Mouse (Mus musculus) heart, embryonic 11.5 days (tissue): ENCODE data around the gene Twsg1. TPM values are rescaled to one million over a fixed set of nuclear protein-coding genes. Genes with fewer than 3 reads are reported as not detected.

Source experiments
- ATAC-seq: fragments of 200-750 bp; cut with Nextera tagmentation; replicated peaks from 2 replicates; pipeline ENCODE4 v1.8.0; 2017; ENCODE audit warnings: moderate library complexity; ENCODE audit not compliant: insufficient number of reproducible peaks, low FRiP score, low TSS enrichment
- H3K27ac ChIP-seq: fragments of 300-500 bp; sonication (generic); 2 replicates; pipeline ENCODE4 v1.5.1; 2014; ENCODE audit warnings: mild to moderate bottlenecking, low read depth, low read length
- H3K27me3 ChIP-seq: fragments of 300-500 bp; sonication (generic); 2 replicates; pipeline ENCODE4 v1.6.1; 2014; ENCODE audit warnings: mild to moderate bottlenecking, low read length, mixed read lengths; ENCODE audit not compliant: control insufficient read depth, insufficient read depth
- H3K36me3 ChIP-seq: fragments of 300-500 bp; sonication (generic); 2 replicates; pipeline ENCODE4 v1.6.1; 2014; ENCODE audit warnings: mild to moderate bottlenecking, low read length, moderate library complexity, mixed read lengths; ENCODE audit not compliant: control insufficient read depth, insufficient read depth
- H3K4me1 ChIP-seq: fragments of 300-500 bp; sonication (generic); 2 replicates; pipeline ENCODE4 v1.6.1; 2014; ENCODE audit warnings: low read length; ENCODE audit not compliant: control insufficient read depth, insufficient read depth
- H3K4me2 ChIP-seq: fragments of 300-500 bp; sonication (generic); 2 replicates; pipeline ENCODE4 v1.6.1; 2014; ENCODE audit warnings: mild to moderate bottlenecking, moderate library complexity
- H3K4me3 ChIP-seq: fragments of 300-500 bp; sonication (generic); 2 replicates; pipeline ENCODE4 v1.5.1; 2014; ENCODE audit warnings: low read depth, low read length
- H3K9ac ChIP-seq: fragments of 300-500 bp; sonication (generic); 2 replicates; pipeline ENCODE4 v1.6.1; 2014; ENCODE audit warnings: mild to moderate bottlenecking, low read depth, low read length, moderate library complexity
- H3K9me3 ChIP-seq: fragments of 300-500 bp; sonication (generic); replicated peaks from 2 replicates; pipeline ENCODE4 v1.6.1; 2016; ENCODE audit warnings: low read length; ENCODE audit not compliant: control insufficient read depth
- WGBS: fragments of 180-500 bp; shearing (Covaris S2); extraction: QIAGEN DNeasy Blood & Tissue Kit; methylation state at CpG from one replicate; pipeline ENCODE4 v1.1.7; 2014; ENCODE audit not compliant: insufficient replicate concordance; 5-methylcytosine and 5-hydroxymethylcytosine counted together
- polyA plus RNA-seq: library from polyadenylated mRNA; unstranded; fragments of >200 nt; fragmentation: Nextera tagmentation; extraction: Ambion mirVana; gene quantifications from 2 replicates; pipeline ENCODE4 v1.2.1, GENCODE M21; 2014

Twsg1 gene
- polyA plus RNA-seq, 1 experiment from 2014 or later: 86.8 TPM

DNA sequence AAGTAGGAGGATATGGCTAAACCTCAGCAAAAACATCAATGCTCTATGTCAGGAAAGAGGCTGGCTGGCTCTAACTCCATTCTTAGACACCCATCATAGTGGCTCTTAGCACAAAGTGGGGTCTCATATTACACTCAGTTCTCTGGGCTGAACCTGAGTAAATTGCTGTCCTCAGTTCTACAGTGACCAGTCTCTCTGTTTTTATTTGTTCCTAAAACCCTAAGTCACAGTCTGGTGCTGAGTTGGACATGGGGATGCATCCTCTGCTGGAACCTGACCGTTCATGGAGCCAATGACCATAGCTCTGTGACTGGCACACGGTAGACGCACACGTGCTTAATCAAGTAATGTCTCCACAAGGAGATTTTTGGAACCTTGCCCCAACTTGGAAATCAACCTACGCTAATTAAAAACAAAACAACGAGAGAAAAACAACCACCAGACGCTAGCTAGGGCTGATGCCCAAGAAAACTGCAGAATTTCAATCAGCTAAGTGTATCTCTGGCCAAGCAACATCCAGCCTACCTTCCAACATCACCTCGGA lies 6.8 kb upstream of the Twsg1 start:
- H3K27me3 ChIP-seq: no peaks in the 10 kb centered on the region
- no peak overlapping the region for H3K9ac ChIP-seq
- no peak overlapping the region for H3K4me2 ChIP-seq
- 87% methylated on average over 8 of the region's 8 CpGs for WGBS
- ATAC-seq: no peak
- H3K4me3 ChIP-seq: no peak overlapping the region
- H3K36me3 ChIP-seq: no peaks in the 10 kb centered on the region
- no peaks in the 10 kb centered on the region for H3K4me1 ChIP-seq
- H3K9me3 ChIP-seq: no peaks in the 10 kb centered on the region
- no peak overlapping the region for H3K27ac ChIP-seq

DNA sequence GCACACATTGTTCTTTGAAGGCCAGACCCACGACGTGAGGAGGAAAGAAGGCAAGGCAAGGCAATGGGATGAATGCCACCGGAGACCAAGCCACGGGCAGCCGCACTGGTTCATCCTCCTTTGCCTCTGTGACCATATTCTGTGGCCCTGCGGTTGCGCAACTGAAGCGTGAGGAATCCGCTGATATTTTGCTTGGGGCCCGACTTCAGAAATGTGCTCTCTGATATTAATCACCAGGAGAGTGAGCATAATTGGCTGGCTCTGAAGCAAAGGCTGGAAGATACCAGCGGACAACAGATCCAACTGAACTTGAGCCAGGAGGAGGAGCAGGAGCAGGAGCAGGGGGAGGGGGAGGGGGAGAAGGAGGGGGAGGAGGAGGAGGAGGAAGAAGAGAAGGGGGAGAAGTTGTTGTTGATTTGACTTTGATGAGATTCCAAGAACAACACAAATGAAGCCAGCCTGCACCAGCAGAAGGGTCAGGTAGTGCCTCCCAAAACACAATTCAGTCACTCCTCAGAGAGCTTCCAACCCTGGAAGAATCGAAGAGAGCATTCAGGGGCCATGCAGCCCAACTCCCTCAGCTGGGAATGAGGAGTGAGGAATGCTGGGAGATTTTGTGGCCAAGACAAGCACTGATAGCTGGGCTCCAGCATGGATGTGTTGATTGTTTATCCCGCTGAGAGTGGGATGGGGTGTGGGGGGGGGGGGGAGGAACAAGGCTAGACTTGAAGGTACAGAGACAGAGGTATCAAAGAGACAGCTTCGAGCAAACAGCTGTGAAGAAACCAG lies 6.2 kb upstream of the Twsg1 start:
- Histone ChIP-seq H3K27me3 (no peaks in the 10 kb centered on the region), H3K4me3 (no peak overlapping the region), H3K9me3 (no peaks in the 10 kb centered on the region), H3K4me2 (no peak overlapping the region), H3K36me3 (no peaks in the 10 kb centered on the region), H3K27ac (no peak overlapping the region), H3K9ac (no peak overlapping the region), H3K4me1 (no peaks in the 10 kb centered on the region)
- WGBS: 69% methylated on average over 14 of the region's 14 CpGs
- ATAC-seq: no peak; the same call in 1 of the 2 replicates

DNA sequence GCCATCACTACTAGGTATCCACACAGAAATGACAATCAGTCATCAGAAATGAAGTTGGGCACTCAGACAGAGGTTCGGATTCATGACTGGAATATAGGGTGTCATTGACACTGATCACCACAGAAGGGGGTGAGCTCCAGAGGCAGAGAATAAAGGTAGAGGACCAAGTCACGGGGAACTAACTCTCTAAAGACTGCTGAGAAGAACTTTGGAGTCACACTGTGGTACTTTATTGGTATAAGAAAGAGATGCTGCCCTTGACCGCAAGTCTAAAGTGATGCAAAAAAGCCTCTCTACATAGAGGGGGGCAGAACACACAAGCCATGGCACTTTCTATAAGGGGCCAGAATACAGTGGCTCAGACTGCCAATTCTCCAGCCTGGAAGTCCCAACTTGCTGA lies 5.1 kb upstream of the Twsg1 start:
- Histone ChIP-seq H3K27me3 (no peaks in the 10 kb centered on the region), H3K4me2 (no peak overlapping the region), H3K9ac (no peak overlapping the region), H3K9me3 (no peaks in the 10 kb centered on the region), H3K36me3 (no peaks in the 10 kb centered on the region), H3K27ac (no peak overlapping the region), H3K4me1 (peaks cover 2% of the 10 kb centered on the region; the same call in 1 of the 2 replicates), H3K4me3 (no peak overlapping the region)
- 89% methylated on average over 3 of the region's 3 CpGs for WGBS
- no peak for ATAC-seq

DNA sequence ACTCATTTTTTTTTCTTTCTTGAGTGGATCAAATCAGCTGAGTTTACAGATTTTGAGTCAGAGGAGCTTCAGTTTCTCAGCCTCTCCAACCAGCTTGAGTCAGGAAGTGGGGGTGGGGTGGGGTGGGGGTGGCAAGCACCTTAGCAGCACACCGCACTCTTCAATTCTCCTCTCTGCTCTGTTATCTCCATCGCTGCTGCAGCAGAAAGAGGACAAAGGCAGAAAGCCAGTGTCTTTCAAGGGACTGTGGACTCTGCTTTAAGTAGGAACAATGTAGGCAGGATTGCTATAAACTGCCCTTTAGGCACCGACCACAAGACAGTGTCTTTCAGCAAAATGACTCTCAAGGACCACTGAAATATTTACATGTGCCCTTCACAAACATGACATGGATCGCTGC lies 2.9 kb upstream of the Twsg1 start:
- Histone ChIP-seq H3K27me3 (no peaks in the 10 kb centered on the region), H3K4me2 (no peak overlapping the region), H3K27ac (no peak overlapping the region), H3K36me3 (no peaks in the 10 kb centered on the region), H3K9me3 (no peaks in the 10 kb centered on the region), H3K9ac (no peak overlapping the region), H3K4me3 (no peak overlapping the region), H3K4me1 (peaks cover 10% of the 10 kb centered on the region)
- WGBS: 50% methylated on average over 4 of the region's 4 CpGs
- no peak for ATAC-seq

DNA sequence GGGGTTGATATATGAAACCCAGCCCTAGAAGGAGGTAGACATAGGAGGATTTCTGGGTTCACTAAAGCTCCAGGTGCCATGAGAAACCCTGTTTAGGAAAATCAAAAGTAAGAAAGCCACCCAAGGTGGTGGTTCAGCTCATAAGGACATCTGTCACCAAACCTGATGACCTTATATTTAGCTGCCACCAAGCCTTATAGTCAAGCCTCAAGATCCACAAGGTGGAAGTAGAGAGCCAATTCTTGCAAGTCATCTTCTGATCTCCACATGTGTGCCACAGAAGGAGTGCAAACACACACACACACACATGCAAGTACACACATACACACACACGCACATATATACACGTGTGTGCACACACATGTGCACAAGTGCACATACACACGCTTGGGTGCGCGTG lies 1.1 kb upstream of the Twsg1 start:
- no peak overlapping the region for H3K4me3 ChIP-seq
- no peak for ATAC-seq

DNA sequence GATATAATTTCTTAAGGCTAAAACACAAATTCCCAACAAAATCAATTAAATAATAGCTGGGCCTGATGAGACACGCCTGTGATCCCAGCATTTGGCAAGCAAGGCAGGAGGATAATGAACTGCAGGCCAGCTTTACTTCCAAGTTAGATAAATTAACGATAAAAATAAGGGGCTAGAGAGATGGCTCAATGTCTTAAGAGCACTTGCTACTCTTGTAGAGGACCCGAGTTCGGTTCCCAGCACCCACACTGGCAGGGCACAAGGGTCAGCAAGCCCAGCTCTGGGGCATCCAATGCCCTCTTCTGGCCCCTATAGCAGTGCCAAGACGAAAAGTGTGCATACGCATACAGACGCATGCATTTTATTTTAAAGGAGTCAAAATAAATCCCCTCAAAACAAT lies 843 bp downstream of the Twsg1 start:
- peak overlapping the region; percentile 94 for H3K4me3 ChIP-seq
- H3K9ac ChIP-seq: peak overlapping the region; percentile 96
- H3K36me3 ChIP-seq: peaks cover 7% of the 10 kb centered on the region
- peaks cover 15% of the 10 kb centered on the region for H3K4me1 ChIP-seq
- H3K27ac ChIP-seq: peak overlapping the region; percentile 91
- 34% methylated on average over 7 of the region's 7 CpGs for WGBS
- 0 out of 2 replicates have a peak, but pooled peaks have one; percentile 8 for ATAC-seq
- H3K9me3 ChIP-seq: no peaks in the 10 kb centered on the region
- peak overlapping the region; percentile 69 for H3K4me2 ChIP-seq
- no peaks in the 10 kb centered on the region for H3K27me3 ChIP-seq

More for the DNA sequence above, 1.1 kb upstream of the Twsg1 start:
- Histone ChIP-seq H3K4me1 (peaks cover 15% of the 10 kb centered on the region), H3K27ac (no peak overlapping the region), H3K36me3 (no peaks in the 10 kb centered on the region), H3K27me3 (no peaks in the 10 kb centered on the region), H3K9ac (no peak overlapping the region), H3K9me3 (no peaks in the 10 kb centered on the region), H3K4me2 (no peak overlapping the region)
- WGBS: 82% methylated on average over 5 of the region's 5 CpGs

DNA sequence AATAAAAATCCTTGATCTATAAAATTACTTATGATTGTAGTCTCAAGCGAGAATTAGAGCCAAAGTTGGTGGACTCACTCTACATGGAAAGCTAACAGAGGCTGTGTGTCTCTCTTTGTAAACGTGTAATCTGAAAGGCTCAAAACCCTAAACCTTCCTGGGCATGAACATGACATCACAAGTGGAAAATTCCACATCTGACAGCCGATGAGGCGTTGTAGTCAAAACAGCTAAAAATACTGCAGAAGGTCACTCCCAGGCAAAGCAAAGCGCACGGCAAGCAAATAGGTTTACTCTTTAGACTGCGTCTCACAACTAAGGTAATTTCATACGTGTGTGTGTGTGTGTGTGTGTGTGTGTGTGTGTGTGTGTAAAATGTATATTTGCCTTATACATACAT lies 3.7 kb downstream of the Twsg1 start:
- Histone ChIP-seq H3K9ac (no peak overlapping the region), H3K27me3 (no peaks in the 10 kb centered on the region), H3K4me1 (peaks cover 15% of the 10 kb centered on the region), H3K9me3 (no peaks in the 10 kb centered on the region), H3K27ac (peak overlapping the region; percentile 71), H3K4me3 (no peak overlapping the region), H3K36me3 (peaks cover 10% of the 10 kb centered on the region), H3K4me2 (peak overlapping the region; percentile 39)
- no peak for ATAC-seq
- 47% methylated on average over 8 of the region's 8 CpGs for WGBS

DNA sequence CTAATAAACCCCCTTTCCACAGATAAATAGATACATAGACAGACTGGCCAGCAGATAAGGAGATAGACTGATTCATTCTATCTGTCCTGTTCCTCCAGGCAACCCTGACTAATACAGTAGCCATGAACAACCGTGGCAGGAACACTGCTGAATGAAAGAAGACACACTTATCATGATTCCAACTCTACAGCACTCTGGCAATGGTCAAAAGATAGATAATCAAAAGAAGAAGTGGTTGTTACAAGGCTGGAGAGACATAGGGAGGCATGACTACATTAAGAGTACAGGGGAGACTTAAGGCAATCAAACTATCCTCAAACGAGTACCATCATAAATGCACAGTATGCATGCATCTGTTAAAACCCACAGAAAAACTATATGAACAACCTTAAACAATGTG lies 5.6 kb downstream of the Twsg1 start:
- ATAC-seq: no peak

DNA sequence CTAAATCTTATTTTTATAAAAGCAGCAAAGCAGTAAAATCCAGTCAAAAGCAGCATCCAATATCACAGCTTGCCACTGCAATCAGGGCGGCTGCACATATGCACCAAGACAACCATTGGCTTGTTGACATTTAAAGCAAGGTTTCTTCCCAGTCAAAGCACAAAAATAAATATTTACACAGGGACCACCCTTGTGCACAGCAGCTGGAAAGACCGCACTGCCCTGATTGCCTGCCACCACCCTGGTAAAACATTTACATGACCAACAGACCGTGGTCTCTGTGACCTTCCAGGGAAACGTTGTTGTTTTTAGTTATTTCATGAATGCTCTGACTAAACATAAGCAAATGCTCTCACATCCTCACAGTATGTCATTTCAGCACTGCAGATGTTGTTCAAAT lies 8.6 kb downstream of the Twsg1 start:
- no peak overlapping the region for H3K27ac ChIP-seq
- H3K9me3 ChIP-seq: no peaks in the 10 kb centered on the region
- H3K4me1 ChIP-seq: peaks cover 17% of the 10 kb centered on the region; the same call in 1 of the 2 replicates
- 67% methylated on average over 4 of the region's 4 CpGs for WGBS
- H3K9ac ChIP-seq: no peak overlapping the region
- H3K27me3 ChIP-seq: no peaks in the 10 kb centered on the region
- no peak for ATAC-seq
- H3K4me3 ChIP-seq: no peak overlapping the region
- H3K4me2 ChIP-seq: no peak overlapping the region
- peaks cover 12% of the 10 kb centered on the region for H3K36me3 ChIP-seq

More for the DNA sequence above, 5.6 kb downstream of the Twsg1 start:
- H3K27me3 ChIP-seq: no peaks in the 10 kb centered on the region
- no peak overlapping the region for H3K4me3 ChIP-seq
- H3K4me2 ChIP-seq: no peak overlapping the region
- H3K4me1 ChIP-seq: peaks cover 13% of the 10 kb centered on the region
- H3K9me3 ChIP-seq: no peaks in the 10 kb centered on the region
- H3K9ac ChIP-seq: no peak overlapping the region
- WGBS: 79% methylated on average over 2 of the region's 2 CpGs
- peaks cover 10% of the 10 kb centered on the region for H3K36me3 ChIP-seq
- no peak overlapping the region for H3K27ac ChIP-seq
